Mouse (Mus musculus) ovary, postnatal 14 days (tissue): ENCODE measurements around the gene Enho.
"Not testable (repeated sequence)": the region's sequence is repeated elsewhere in the genome, so short reads cannot be mapped to it uniquely, and the experiment has no call there.

Experiments used
- DNase-seq: peaks from one replicate; pipeline ENCODE4 v3.0.0; 2022; ENCODE audit warnings: low spot score

Gene Enho

DNA sequence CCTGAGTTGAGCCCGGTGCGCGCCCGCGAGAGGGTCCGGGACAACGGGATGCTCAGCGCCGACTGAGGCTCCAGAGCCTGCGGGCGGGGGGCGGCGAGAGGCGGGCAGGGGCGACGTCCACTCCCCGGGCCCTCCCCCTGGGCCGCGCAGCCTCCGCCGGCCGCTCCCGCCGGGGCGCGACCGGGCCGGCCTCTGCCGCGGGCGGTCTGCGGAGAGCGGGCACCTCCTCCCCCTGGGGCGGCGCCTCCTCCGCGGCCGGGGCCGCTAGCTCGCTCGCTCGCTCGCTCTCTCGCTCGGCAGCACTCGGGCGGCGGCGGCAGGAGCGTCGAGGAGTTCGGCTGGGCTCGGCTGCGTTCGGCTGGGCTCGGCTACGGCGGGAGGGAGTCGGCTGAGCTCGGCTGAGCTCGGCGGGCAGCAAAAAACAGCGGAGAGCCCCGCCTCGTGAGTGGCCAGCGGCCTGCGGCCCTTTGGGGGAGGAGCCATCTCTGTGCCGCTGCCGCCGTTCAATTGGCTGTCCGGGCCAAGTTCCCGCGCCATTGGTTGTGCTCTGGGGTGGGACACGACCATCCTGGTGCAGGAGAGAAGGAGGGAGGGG, at the start of gene Enho:
Enho (minus strand) TSS at position 412 of the 595 bp plus-strand sequence.
- DNase-seq, result peak; percentile 93

DNA sequence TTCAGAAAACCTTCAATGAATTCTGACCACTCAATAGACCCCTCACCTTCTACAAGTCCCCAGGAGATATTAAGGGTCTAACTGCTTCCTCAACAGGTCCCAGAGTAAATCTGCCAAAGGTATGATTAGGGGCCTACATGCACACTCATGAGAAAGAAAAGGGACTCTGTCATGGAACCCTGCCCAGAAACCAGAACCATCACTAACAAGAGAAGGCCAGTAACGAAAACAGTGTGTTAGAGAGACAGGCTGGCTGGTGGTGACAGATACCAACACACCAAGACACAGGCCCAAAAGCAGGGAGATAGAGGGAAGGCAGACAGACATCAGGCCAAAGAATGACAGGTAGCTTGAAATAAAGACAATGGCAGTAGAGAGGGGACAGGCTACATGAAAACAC, 48.4 kb upstream of the Enho start:
- DNase-seq, result not testable (repeated sequence)

DNA sequence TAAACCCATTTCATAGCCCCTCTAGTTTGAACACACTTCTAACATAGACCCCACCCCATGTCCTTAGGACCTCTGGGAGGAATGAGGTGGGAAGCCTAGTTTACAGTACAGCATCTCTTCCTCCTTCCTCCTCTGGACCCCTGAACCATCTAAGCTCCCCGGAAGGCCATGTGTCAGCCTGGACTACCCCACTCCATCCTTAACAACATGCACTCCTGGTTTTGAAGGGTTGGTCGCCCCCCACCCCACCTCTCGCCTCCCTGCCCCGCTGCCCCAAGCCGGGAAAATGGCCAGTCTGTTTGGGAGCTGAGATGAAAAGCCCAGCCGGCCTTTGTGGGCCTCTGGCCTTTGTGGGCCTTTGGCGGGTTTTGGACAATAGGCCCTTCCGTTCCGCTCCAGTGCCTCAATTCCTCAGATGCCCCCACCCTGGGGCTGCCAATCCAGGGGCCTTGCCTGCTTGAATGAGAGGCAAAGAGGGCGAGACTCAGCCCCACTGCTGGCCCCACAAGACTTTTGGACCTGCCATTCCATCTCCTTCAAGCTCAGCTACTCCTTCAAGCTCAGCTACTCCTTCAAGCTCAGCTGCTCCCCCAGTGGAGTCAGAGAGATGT, 45.9 kb upstream of the Enho start:
- not testable (repeated sequence) for DNase-seq

DNA sequence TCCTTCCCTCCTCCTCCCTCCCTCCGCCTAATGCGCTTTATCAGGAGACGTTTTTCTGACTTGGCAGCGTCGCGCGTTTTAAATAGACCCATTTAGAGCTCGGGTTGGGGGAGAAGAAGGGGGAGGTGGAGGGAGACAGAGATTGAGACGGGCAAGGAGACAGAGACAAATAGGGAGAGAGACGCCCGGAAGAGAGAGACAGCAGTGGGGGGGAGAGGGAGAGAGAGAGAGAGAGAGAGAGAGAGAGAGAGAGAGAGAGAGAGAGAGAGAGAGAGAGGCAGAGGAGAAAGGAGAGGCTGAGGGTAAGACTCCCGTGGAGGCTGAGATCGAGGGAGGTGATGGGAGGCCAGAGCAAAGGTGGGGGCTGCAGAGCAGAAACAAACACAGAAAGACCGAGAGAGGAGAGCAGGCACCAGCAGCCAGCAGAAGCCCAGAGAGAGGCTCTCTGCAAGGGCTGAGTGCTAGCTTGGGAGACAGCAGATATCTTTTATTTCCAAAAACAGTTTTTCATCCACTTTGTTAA, 44.9 kb upstream of the Enho start:
- not testable (repeated sequence) for DNase-seq

DNA sequence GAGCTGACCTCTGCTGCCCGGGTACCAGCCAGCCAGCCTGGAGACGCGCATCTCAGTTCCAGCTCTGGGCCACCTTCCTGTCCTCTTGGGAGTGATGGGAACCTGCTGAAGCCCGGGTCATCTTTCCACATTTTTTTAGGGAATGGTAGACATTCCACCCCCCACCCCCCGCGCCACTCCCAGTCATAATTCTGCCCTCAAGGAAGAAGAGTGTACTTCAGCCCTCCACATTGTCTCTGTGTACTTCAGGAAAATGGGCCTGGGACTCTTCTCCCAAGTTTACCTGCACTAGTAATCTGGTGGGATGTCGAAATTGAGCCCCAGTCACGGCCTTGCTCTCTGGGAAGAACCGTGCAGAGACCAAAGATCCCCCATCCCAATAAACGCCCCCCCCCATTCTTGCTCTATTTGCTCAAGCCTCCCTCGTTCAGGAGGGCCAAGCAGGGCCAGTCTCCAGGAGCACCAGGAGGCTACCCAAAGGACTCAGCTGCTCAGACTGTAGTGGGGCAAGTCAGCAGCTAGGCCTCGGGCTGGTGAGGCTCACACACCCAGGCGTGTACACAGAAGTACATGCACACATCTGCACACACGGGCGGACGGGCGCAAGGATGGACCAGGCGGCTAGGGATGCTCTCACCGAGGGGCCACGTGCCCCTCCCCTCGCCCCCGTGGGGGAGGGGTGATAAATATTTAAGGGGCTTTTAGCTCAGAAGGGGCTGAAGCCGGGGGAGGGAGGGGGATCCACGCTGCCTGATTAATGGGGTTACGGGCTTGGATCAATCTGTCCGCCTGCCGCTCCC, 44.2 kb upstream of the Enho start:
- not testable (repeated sequence) for DNase-seq

DNA sequence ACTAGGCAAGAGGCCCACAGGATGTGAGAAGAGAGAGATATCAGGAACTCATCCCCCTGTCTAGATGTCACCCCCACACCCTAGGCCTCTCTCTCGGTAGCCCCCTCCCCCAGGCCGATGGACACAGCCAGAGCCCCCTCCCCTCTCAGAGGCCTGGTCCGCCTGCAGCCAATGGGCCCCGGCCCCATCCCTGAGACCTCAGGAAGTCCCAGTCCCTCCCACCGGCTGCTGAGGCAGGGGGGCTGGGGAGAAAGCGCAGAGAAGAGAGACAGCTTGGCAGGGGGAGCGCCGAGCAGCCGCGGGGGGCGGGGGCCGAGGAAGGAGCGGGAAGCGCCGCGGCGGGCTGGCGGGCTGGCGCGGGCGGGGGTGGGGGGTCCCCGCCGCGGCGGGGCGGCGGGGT, 43.2 kb upstream of the Enho start:
- not testable (repeated sequence) for DNase-seq

DNA sequence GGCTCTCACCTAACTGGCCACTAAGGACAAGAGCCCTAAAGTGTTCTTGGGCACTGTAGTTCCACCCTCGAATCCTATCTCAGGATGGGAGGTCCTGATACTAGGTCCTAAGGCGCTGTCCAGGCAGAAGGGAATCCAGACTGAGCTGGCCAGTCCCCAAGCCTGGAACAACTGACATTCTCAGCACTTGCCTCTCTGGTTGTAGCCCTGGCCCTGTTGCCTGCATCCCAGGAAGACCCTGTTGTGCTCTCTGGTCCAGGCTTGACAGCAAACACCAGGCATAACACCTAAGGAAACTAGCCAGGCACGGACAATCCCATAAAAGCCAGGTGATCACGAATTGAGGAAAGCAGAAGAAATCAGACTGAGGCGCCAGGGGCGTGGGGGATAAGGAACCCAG, 42.7 kb upstream of the Enho start:
- no peak for DNase-seq

DNA sequence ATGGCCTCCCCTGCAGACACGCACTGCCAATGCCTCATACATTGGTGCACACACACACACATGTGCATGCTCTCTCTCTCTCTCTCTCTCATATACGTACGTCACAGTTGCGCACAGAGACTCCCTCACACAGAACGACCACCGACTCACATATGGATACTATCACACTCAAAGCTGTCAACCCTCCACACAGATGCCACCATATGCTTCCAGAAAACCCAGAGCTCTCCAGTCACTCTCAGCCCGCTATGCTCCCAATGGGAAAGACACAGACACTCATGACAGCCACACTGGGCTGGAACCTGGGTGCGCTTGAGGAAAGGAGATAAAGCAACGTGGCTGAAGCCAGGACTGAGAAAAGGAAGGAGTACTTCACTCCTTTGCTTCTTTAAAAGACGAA, 41.8 kb upstream of the Enho start:
- no peak for DNase-seq

DNA sequence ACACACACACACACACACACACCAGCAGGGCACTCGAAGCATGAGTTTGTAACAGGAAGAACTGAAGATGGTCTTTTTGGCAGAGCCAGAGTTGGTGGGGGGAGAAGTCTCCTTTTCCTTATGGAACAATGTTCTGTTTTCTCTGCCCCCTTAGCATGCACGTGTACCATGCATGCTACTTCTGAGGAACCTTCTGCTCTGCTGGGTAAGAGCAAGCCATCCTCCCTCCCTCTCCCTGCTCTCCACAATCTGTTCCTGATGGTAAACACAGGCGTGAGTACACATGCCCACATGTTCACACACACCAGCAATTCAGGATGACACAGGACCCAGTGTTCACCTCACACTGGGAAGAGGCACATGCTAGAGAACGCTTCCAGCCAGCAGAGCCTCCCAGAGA, 41.1 kb upstream of the Enho start:
- no peak for DNase-seq

DNA sequence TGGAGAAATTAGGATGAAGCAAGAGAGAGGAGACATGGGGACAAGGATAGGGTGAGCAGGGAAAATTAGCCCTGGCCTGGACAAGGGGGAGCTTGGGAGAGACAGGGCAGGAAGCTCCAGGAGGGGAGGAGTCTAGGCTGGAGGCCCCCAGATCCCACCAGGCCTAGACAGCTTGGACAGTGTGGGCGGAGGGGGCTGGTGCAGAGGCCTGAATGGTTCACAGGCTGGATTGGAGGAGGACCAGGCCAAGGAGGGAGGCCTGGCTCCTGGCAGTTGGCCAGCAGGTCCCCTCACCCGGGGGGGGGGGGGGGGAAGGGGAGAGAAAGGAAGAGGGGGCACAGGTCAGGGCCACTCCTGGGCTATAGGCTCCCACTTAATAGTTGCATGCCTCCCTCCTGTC, 39.2 kb upstream of the Enho start:
- no peak for DNase-seq

DNA sequence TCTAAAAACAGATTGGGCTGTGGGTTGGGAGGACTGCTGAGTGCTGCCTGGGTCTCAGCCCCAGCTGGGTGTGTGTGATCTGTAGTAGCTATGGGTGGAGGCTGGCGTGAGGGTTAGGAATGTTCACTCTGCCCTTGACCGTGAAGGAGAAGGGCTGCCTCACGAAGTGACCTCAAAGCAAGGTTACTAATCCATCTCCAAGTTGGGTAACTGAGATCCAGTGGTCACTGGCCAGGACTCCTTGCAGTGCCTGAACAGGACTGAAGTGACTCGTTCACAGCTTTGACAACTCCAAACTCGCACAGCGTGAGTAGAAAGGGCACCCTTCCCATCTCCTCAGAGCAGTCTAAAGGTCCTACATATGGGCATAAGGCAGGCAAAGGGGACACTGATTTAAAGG, 38.7 kb upstream of the Enho start:
- no peak for DNase-seq

DNA sequence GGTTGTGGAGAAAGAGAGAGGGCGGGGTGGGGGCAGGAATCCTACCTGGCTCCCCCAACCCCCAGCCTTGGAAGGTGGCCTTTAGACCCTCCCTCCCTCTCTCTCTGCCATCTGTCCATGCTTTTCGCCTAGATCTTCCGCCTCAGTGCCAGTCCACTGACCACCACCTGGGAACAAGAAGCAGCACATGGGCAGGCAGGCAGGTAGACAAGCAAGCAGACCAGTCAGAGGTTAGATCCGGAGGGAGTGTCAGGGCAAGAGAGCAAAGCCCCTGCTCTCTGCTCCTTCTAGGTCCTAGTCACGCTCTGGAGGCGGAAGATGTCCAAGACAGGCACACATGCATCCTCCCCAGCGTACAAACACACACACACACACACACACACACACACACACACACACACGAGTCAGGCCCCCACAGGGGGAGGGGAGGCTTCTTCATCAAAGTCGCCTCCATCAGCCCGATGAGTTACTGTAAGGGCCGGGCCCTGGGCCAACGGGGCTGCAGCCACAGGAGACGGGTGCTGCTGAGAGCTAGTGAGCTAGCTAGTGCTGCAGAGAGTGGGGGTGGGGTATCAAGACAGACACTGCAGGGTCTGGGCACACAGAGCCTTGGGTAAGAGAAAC, 37.0 kb upstream of the Enho start:
- DNase-seq, result no peak

DNA sequence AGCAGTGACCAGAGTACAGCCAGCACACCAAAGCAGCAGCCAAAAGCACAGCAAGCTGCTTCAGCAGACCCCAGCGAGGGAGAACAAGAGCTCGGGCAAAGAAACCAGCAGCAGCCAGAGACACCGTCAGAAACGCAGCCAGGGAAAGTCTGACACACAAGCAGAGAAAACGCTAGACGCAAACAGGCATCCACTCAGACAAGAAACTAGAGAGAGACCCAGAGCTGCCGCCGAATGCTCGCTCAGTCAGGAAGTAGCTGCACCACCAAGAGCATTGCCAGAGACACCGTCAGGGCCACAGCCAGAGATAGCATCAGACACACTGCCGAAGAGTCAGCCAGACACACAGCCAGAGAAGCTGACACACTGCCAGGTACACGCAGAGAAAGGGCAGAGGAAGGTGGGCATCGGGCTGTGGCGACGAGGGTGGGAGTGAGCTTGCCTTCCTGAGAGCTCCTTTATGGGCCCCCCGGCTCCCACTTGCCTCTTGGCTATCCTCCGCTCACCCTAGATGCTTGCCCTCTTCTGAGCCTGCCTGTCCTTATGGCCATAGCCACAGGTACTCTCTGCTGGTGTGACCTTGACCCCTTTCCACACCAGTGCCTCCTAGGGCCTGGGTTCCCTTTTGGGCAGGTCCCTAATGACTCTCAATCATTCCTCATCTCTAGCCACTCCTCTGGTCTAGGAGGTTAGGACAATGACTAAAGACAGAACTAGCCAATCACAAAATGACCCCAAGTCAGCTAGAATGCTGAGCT, 36.3 kb upstream of the Enho start:
- DNase-seq, result no peak

DNA sequence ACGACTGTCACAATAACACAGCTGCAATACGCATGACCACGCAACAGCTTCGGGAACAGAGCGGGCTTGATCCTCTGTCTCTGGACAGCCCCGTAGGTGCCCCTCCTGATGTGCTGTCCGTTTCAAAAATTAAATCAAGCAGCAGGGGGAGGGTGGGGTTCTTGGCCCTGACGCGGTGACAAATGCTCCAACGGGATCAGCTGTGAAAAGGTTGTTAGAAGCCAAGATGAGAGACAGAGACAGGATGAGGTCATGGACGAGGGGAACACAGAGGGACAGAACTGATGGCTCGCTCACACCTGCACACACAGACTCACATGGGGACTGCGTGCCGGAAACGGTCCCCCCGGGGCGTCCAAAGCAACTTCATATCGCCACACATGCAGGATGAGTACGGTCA, 33.1 kb upstream of the Enho start:
- DNase-seq, result no peak

DNA sequence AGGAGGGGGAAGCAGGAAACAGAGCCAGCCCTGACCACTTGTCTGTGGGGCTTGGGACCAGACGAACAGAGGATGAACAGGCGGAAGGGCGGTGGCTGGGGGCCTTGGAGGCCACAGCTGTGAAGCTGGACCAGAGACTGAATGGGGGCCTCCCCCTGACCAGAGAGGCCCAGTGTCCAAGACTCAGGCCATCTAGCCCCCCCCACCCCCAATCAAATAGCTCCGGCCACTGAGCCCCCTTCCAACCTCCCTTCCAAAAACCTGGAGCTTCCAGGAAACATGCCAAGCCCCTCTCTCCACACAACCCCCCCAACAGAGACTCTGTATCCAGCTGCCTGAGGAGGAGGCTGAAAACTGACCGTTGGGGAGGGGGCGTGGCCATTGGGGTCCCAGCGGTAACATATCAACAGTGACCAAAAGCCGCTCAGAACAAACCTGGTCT, 32.4 kb upstream of the Enho start:
- no peak for DNase-seq

DNA sequence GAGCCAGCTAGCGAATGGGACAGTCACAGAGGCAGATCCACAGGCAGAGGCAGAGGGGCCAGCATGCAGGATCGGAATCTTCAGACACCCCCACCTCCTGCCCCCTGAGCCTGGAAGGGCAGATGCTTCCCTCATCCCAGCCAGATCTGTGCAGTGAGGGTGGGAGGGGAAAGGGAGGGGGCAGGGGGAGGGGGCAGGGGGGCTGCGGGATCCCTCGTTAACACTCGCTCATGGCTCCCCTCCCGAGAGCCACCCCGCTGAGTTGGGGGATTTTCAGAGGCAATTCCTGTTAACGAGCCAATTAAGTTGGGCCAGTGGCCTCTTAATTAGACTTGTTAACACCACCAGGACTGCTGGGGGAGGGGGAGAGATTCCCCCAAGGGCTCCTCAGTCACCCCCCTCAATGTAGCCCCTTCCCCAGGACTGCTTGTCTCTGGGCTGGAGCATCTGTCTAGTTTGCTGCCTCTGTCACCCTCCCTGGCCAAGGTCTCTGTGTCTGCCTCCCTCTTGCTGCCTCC, 31.9 kb upstream of the Enho start:
- DNase-seq, result no peak

DNA sequence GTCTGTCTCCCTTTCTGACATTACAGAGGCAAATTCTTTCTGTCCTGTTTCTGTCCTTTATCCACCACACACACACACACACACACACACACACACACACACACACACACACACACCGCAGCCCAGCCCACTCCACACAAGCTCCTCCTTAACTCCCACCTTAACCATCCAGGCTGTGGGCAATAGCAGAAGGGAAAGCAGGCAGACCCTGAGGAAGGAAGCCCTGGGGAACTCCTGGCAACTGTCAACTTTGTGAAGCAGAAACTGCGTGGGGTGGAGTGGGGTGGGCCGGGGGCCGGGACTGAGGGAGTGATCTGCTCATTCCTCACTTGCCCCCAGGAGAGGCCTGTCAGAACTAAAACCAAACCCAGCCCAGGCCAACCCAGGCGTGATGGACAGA, 31.4 kb upstream of the Enho start:
- DNase-seq, result no peak

DNA sequence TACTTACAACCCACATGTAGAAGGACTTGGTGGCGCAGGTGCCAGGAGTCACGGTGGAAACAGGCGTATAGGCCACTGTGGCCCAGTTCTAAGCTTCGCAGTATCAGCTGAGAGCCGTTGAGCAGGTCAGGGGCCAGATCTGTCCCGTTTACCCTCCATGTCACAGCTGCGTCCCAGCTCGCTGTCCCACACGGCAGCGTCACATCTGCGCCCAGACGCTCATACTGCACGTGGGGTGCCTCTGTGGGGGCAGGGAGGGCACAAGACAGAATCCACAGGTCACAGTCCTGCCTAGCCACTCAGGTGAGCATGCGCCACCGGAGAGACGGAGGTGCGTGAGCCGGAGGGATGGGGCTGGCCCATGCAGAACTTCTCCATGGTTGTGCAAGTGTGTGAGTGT, 30.7 kb upstream of the Enho start:
- DNase-seq, result no peak

DNA sequence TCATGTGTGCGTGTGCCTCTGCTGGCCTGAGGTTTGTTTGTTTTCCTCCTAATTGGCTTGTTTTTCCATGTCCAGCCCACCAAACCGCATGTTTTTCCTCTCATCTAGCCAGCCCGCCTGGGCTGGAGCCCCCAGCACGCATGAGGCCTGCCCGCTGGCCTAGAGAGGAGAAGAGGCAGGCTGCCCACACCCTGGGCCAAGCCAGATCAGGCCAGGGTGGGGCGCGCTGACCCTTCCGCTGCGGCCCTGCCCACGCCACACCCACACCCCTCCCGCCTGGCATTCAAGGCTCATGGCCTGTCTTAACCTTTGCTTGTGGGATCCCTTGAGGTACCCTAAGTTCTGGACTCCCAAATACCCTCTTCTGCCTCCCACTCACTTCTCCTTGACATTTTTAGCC, 26.5 kb upstream of the Enho start:
- no peak for DNase-seq

DNA sequence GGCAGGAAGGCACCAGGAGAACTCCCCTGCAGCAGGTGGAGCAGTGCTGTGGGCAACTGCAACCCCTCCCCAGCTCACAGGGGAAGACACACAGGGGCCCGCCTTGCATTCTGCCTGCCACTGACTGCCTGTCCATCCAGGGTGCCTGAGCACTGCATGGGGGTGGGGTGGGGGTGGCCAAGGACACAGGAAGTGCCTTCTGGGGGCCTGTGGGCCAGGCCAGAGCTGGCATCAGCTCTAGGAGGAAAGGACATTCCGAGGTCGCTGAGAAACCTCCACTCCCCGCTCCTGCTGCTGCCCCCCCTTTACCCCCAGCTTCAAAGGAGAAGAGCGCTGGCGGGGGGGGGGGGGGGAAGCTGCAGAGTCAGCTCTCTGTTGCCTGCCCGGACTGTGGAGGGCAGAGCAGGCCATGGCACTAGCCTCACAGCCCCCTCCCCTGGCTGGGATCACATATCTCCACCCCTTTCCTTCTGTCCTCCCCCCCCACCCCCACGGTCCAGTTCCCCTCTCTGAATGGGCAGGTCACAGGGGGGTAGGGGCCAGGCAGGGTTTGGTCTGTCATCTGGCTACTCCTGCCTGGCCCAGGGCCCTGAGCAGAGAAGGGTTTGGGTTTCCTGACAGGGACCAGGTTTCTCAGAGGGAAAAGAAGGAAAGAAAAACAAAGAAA, 25.0 kb upstream of the Enho start:
- no peak for DNase-seq

DNA sequence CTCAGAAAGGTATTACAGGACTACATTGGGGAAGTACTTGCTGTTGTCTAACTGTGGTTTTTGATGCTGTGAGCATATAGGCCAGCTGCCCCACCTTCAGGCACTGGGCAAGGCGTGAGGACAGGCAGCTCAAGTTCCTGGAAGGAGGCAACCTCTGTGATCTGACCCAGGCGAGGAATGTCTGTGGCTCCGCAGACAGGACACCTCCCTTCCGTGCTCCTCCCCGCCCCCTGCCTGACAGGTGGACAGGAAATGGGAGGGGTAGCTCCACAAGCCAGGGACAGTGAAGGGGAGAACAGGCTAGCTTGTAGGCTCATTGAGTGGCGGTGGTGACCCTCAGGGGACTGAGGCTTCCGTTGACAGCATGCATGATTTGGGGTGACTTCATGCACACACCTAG, 24.4 kb upstream of the Enho start:
- DNase-seq, result no peak
